Mouse (Mus musculus) liver, postnatal 0 days (tissue): Measurements from ENCODE around the gene Gm20388.

Source experiments
- CTCF ChIP-seq: sonication (generic); IDR thresholded peaks from 2 replicates; pipeline ENCODE4 v1.5.1; 2016; ENCODE audit warnings: antibody characterized with exemption, low read depth
- EP300 ChIP-seq: IDR thresholded peaks from 2 replicates; pipeline ENCODE4 v1.6.1; 2016; ENCODE audit warnings: antibody characterized with exemption, low read depth, mild to moderate bottlenecking

DNA sequence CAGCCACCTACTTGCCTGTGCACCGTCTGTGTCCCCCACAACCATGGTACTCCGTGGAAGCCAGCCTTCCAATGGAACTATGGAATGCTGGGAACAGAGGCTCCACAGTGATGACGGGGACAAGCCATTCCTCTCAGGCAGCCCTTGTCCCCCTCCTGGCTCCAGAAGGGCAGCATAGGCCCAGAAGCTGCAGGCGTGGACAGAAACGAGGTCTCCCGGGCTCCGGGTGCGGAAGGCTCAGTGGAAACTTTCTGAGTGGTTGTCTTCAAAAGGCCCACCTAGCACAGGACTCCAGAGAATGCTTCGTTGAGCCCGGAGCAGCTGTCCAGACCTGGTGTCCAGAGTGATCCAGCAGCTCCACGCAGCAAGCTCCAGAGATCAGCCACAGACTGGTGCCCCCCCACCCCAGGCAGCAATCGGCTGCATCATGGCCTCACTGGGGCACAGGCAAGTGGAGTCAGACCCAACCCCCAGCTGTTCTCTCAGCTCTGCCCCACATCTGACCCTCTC is 1633.7 kb downstream of the Gm20388 start, which contains the start of gene 1700018B08Rik:
- TF ChIP-seq CTCF, result no peak
- no peak for TF ChIP-seq EP300
